ENCODE assay signal across 9 mouse cellular contexts in genomic region chr3:29082996-29083350, GRCm38 (mm10). TPM values are rescaled to one million over a fixed set of nuclear protein-coding genes. Genes with fewer than 3 reads are reported as not detected.
DNase-seq lines count a peak whose midpoint lies in the region; ATAC-seq lines count a peak whose summit lies in the region.
"Had no signal": no experiment of that assay in that cellular context is flagged by ENCODE, and none has a peak within 500 bp of the region (broad histone marks: within the 10 kb centered on the region; RNA-seq: fewer than 3 reads in every experiment).

No protein-coding gene starts in this region.

- DNase-seq in kidney, adult 8-10 months = no peak
- peak; percentile 61 for DNase-seq in intestine, embryonic 14.5 days (ENCODE audit: low spot score)
- DNase-seq in frontal cortex, adult 2 months (ENCODE audit: extremely low spot score in 1 of 2, low spot score in 1 of 2) = no peak
- DNase-seq in spleen, postnatal 14 days (ENCODE audit: low spot score in 2 of 2) = no peak
- no peak for DNase-seq in kidney, adult 9 months

- no peaks in the 10 kb centered on the region for H3K36me3 ChIP-seq in kidney, embryonic 16.5 days (ENCODE audit: insufficient read depth, low read length)
- no peaks in the 10 kb centered on the region for H3K36me3 ChIP-seq in embryonic facial prominence, embryonic 13.5 days
- no peaks in the 10 kb centered on the region for H3K36me3 ChIP-seq in intestine, embryonic 14.5 days (ENCODE audit: control insufficient read depth, insufficient read depth, low read length)
- no peaks in the 10 kb centered on the region for H3K36me3 ChIP-seq in midbrain, embryonic 16.5 days (ENCODE audit: control insufficient read depth, insufficient read depth, low read length)

- peak overlapping the region; percentile 91 for H3K4me2 ChIP-seq in kidney, embryonic 16.5 days (replicated peaks; ENCODE audit: low read depth, low read length)
- peak overlapping the region; percentile 94 for H3K4me2 ChIP-seq in embryonic facial prominence, embryonic 13.5 days
- peak overlapping the region; percentile 77 for H3K4me2 ChIP-seq in intestine, embryonic 14.5 days (ENCODE audit: low read length)
- peak overlapping the region; percentile 95 for H3K4me2 ChIP-seq in midbrain, embryonic 16.5 days (ENCODE audit: low read length)

- peaks cover 10% of the 10 kb centered on the region; the same call in 1 of the 2 replicates for H3K4me1 ChIP-seq in kidney, embryonic 16.5 days (ENCODE audit: insufficient read depth, low read length)
- H3K4me1 ChIP-seq in embryonic facial prominence, embryonic 13.5 days = peaks cover 20% of the 10 kb centered on the region
- peaks cover 7% of the 10 kb centered on the region; the same call in 1 of the 2 replicates for H3K4me1 ChIP-seq in intestine, embryonic 14.5 days (replicated peaks; ENCODE audit: control insufficient read depth, insufficient read depth, low read length)
- peaks cover 10% of the 10 kb centered on the region for H3K4me1 ChIP-seq in midbrain, embryonic 16.5 days (ENCODE audit: control insufficient read depth, insufficient read depth, low read length)

- ATAC-seq in kidney, embryonic 16.5 days (ENCODE audit: low FRiP score, low TSS enrichment) = no peak; the same call in 1 of the 2 replicates
- no peak for ATAC-seq in embryonic facial prominence, embryonic 13.5 days (ENCODE audit: insufficient number of reproducible peaks, insufficient read depth, low FRiP score, low TSS enrichment, low read depth)
- ATAC-seq in intestine, embryonic 14.5 days (replicated peaks; ENCODE audit: low FRiP score, low TSS enrichment, low read depth) = no peak
- ATAC-seq in midbrain, embryonic 16.5 days = no peak
- ATAC-seq: Patski had no signal

- peak overlapping the region; percentile 53 for H3K4me3 ChIP-seq in kidney, embryonic 16.5 days (ENCODE audit: low read length)
- peak overlapping the region; percentile 51 for H3K4me3 ChIP-seq in embryonic facial prominence, embryonic 13.5 days
- peak overlapping the region; percentile 38 for H3K4me3 ChIP-seq in intestine, embryonic 14.5 days (ENCODE audit: low read depth, low read length)
- H3K4me3 ChIP-seq in midbrain, embryonic 16.5 days (ENCODE audit: low read depth, low read length) = peak overlapping the region; percentile 70

- 3% methylated on average over 12 of the region's 12 CpGs for WGBS in kidney, embryonic 16.5 days
- 6% methylated on average over 12 of the region's 12 CpGs for WGBS in embryonic facial prominence, embryonic 13.5 days
- WGBS in intestine, embryonic 14.5 days = 5% methylated on average over 12 of the region's 12 CpGs
- 3% methylated on average over 12 of the region's 12 CpGs for WGBS in midbrain, embryonic 16.5 days

- no peak overlapping the region for H3K27ac ChIP-seq in kidney, embryonic 16.5 days (ENCODE audit: low read length)
- H3K27ac ChIP-seq in embryonic facial prominence, embryonic 13.5 days = no peak overlapping the region
- H3K27ac ChIP-seq in intestine, embryonic 14.5 days (ENCODE audit: low read depth) = no peak overlapping the region
- H3K27ac ChIP-seq in midbrain, embryonic 16.5 days (ENCODE audit: low read length) = peak overlapping the region; percentile 76

- H3K9ac ChIP-seq in kidney, embryonic 16.5 days (replicated peaks; ENCODE audit: low read length) = no peak overlapping the region
- 0 out of 2 replicates have a peak overlapping the region, but pooled peaks have one; percentile 51 for H3K9ac ChIP-seq in embryonic facial prominence, embryonic 13.5 days
- H3K9ac ChIP-seq in intestine, embryonic 14.5 days (ENCODE audit: low read length) = no peak overlapping the region
- H3K9ac ChIP-seq in midbrain, embryonic 16.5 days (ENCODE audit: low read depth, low read length) = peak overlapping the region; percentile 69

- no peaks in the 10 kb centered on the region for H3K9me3 ChIP-seq in kidney, embryonic 16.5 days (ENCODE audit: low read length)
- H3K9me3 ChIP-seq in embryonic facial prominence, embryonic 13.5 days = no peaks in the 10 kb centered on the region
- no peaks in the 10 kb centered on the region for H3K9me3 ChIP-seq in intestine, embryonic 14.5 days (ENCODE audit: control insufficient read depth, low read length)
- no peaks in the 10 kb centered on the region for H3K9me3 ChIP-seq in midbrain, embryonic 16.5 days (replicated peaks; ENCODE audit: control insufficient read depth, low read length, poor library complexity, severe bottlenecking)

- peaks cover 51% of the 10 kb centered on the region for H3K27me3 ChIP-seq in kidney, embryonic 16.5 days (ENCODE audit: insufficient read depth, low read length)
- H3K27me3 ChIP-seq in embryonic facial prominence, embryonic 13.5 days = peaks cover 81% of the 10 kb centered on the region
- peaks cover 61% of the 10 kb centered on the region for H3K27me3 ChIP-seq in intestine, embryonic 14.5 days (replicated peaks; ENCODE audit: control insufficient read depth, insufficient read depth, low read length)
- no peaks in the 10 kb centered on the region for H3K27me3 ChIP-seq in midbrain, embryonic 16.5 days (ENCODE audit: control insufficient read depth, insufficient read depth, low read depth, low read length)

RNA-seq across cellular contexts. Expression of gene Egfem1, which starts 1.1 kb away (rescaled TPM):
- polyA plus RNA-seq in kidney, embryonic 16.5 days (2015; fragmentation: Nextera tagmentation; extraction: Ambion mirVana) = 1.4 TPM in 2 replicates
- polyA plus RNA-seq in embryonic facial prominence, embryonic 13.5 days (2015; fragmentation: Nextera tagmentation; extraction: Ambion mirVana) = 1.4 and 3.7 TPM in 2 replicates
- 0.48 and 0.99 TPM in 2 replicates for polyA plus RNA-seq in intestine, embryonic 14.5 days (2014; fragmentation: Nextera tagmentation; extraction: Ambion mirVana)
- 6.8 and 8.2 TPM in 2 replicates for polyA plus RNA-seq in midbrain, embryonic 16.5 days (2015; fragmentation: Nextera tagmentation; extraction: Ambion mirVana)
- polyA plus RNA-seq in frontal cortex, adult 2 months (2012; rRNA removed) = 8.1 and 12.3 TPM in 2 replicates
- polyA plus RNA-seq: Patski had no signal

Comparison
In these comparisons a context has a peak if more than half of its experiments do, and no peak if none do; other contexts are left out.
1. H3K9ac ChIP-seq: peak in embryonic facial prominence, embryonic 13.5 days (single experiment) and midbrain, embryonic 16.5 days (single experiment); none in kidney, embryonic 16.5 days (single experiment) and intestine, embryonic 14.5 days (single experiment).
2. Peak in every context shown above with its lines, with median percentiles within 50 percentile points of each other: H3K4me2 ChIP-seq and H3K4me3 ChIP-seq.